Mouse (Mus musculus): Measurements from ENCODE around the gene Npas1.

Npas1 gene

GRCm38 (mm10) chr7:16472116-16472709, 5.3 kb downstream of the Npas1 start:
- intact Hi-C loops (cut with DNase I): no loop called here

GRCm38 (mm10) chr7:16471549-16471948, 6.0 kb downstream of the Npas1 start:
- intact Hi-C loops (cut with DNase I): no loop called here

DNA sequence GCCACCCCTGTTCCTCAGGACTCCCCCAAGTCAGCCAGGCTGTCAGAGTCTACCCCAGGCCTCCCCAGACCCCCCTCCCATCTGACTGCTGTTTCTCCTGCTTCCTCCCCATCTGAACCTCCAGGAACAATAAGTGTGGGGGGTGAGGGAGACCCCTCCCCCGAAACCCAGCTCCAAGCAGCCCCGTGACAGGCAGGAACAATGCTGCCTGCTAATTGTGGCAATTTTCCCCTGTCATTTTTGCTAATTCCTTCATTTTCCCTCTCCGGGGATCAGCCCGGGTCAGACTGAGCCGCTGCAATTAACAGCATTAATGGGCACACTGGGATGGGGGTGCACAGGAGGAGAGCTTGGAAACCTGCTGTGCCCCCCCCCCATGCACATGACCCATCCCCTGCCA, 9.4 kb downstream of the Npas1 start:
- intact Hi-C loops (cut with DNase I): loop anchor here (10.0 kb wide), 1 partner anchor 173 kb away; no protein-coding TSS in a partner anchor

DNA sequence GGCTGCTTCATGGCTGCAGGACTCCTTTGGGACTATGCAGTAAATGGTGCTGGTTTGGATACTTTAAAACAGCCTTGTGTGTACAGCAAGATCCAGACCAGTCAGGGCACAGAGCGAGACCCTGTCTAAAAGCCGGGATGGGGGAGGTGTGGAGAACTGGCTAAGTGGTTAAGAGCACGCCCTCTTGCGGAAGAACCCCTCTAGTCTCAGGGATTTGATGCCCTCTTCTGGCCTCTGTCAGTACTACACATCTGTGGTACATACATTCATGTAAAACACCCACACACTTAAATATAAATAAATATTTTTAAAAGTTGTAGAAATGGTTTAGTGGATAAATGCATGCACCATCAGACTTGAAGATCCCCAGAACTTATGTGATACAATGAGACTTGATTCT, 11.0 kb downstream of the Npas1 start:
- intact Hi-C loops (cut with DNase I): loop anchor here (10.0 kb wide), 1 partner anchor 172 kb away; no protein-coding TSS in a partner anchor

- intact Hi-C loops (cut with DNase I): loop anchor here (10.0 kb wide), 1 partner anchor 171 kb away; no protein-coding TSS in a partner anchor
Measured at GRCm38 (mm10) chr7:16465568-16465967, 12.0 kb downstream of the Npas1 start.

- intact Hi-C loops (cut with DNase I): loop anchor here (10.0 kb wide), 1 partner anchor 170 kb away; no protein-coding TSS in a partner anchor
Measured at GRCm38 (mm10) chr7:16465160-16465559, 12.4 kb downstream of the Npas1 start.

DNA sequence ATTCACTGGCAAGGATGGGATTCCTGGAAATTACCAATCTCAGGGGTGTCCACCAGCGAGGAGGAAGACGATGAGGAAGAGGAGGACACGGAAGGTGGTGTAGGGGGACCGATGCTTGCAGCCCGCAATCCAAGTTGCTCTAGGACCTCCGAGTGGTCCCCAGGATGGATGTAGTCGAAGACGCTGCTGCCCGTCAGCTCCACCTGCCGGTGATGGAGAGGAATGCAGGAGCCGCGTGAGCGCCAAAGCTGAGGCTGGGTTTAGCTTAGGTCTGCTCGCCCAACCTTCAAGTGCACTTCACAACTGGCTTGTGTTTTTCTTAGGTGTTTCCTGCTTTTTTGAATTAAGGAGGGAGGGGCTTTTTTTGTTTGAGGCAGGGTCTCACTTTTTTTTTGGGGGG, 14.3 kb downstream of the Npas1 start:
- intact Hi-C loops (cut with DNase I): loop anchor here (2.0 to 10.0 kb wide), 2 partner anchors 66 to 168 kb away; no protein-coding TSS in a partner anchor

- intact Hi-C loops (cut with DNase I): loop anchor here (2.0 to 10.0 kb wide), 2 partner anchors 65 to 167 kb away; no protein-coding TSS in a partner anchor
Measured at GRCm38 (mm10) chr7:16461705-16462104, 15.8 kb downstream of the Npas1 start.

- intact Hi-C loops (cut with DNase I): loop anchor here (10.0 kb wide), 1 partner anchor 166 kb away; no protein-coding TSS in a partner anchor
Measured at GRCm38 (mm10) chr7:16461151-16461550, 16.4 kb downstream of the Npas1 start.

- intact Hi-C loops (cut with DNase I): loop anchor here (10.0 kb wide), 1 partner anchor 166 kb away; no protein-coding TSS in a partner anchor
Measured at GRCm38 (mm10) chr7:16460566-16460965, 17.0 kb downstream of the Npas1 start.

- intact Hi-C loops (cut with DNase I): loop anchor here (5.0 kb wide), 1 partner anchor 41 kb away; no protein-coding TSS in a partner anchor
Measured at GRCm38 (mm10) chr7:16456289-16456688, 21.2 kb downstream of the Npas1 start.

DNA sequence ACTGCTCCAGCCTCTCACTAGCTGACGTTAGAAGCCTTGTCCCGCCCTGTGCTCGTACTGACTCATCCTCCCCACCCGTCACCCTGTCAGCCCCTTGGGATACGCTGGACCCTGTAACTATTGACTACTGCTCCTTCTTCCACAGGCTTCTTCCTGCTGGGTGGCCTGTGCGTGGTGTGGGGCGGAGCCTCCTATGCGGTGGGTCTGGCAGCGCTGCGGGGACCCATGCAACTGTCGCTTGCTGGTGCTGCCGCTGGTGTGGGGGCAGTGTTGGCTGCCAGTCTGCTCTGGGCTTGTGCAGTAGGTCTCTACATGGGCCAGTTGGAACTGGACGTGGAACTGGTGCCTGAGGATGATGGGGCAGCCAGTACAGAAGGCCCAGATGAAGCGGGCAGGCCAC, 22.5 kb downstream of the Npas1 start:
- intact Hi-C loops (cut with DNase I): loop anchor here (5.0 kb wide), 1 partner anchor 42 kb away; no protein-coding TSS in a partner anchor

GRCm38 (mm10) chr7:16453118-16453711, 24.3 kb downstream of the Npas1 start:
- intact Hi-C loops (cut with DNase I): no loop called here

DNA sequence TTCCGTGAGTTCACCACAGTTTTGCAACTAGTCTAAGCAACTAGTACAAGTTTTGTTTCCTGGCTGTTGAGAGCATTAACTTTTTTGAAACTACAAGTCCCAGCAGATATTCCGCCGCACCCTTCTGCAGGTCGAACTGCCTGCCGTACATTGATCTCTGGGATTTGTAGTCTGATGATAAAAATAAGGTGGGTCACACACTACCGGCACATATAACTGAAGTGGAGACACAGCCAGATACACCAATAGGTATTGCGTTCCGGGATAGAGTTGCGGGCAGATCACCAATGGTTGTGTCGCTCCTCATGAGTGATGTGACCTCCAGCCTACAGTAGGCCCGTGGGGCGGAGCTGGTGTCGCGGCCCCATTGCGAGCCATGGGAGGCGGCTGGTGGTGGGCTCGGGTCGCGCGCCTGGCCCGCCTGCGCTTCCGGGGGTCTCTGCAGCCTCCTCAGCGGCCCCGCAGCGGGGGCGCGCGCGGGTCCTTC, 24.9 kb downstream of the Npas1 start, which contains the start of gene Tmem160:
Gene Tmem160, plus strand, starts transcription at position 193 of the 487 bp plus-strand sequence.
- intact Hi-C loops (cut with DNase I): no loop called here

DNA sequence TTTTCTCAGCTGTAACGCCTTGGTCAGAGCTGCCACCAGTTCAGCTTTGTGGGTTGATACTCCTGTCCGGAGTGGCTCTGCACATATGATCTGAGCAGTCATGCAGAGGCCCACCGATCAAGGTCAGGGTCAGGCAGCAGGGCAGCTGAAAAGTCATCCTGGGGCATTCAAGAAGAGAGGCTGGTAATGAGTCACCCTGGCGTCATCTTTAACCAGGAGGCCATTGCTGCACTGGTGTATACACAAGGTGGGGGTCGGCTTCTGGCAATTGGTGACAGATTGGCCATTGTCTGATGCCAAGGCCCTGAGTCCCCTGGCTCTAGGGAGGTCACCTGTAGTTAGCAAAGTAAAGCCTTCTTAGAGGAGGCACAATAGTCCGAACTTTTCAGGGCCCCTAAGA, 25.9 kb downstream of the Npas1 start:
- intact Hi-C loops (cut with DNase I): no loop called here

- intact Hi-C loops (cut with DNase I): no loop called here
Measured at GRCm38 (mm10) chr7:16441241-16441640, 36.3 kb downstream of the Npas1 start.

GRCm38 (mm10) chr7:16435088-16435487, 42.4 kb downstream of the Npas1 start:
- intact Hi-C loops (cut with DNase I): no loop called here

DNA sequence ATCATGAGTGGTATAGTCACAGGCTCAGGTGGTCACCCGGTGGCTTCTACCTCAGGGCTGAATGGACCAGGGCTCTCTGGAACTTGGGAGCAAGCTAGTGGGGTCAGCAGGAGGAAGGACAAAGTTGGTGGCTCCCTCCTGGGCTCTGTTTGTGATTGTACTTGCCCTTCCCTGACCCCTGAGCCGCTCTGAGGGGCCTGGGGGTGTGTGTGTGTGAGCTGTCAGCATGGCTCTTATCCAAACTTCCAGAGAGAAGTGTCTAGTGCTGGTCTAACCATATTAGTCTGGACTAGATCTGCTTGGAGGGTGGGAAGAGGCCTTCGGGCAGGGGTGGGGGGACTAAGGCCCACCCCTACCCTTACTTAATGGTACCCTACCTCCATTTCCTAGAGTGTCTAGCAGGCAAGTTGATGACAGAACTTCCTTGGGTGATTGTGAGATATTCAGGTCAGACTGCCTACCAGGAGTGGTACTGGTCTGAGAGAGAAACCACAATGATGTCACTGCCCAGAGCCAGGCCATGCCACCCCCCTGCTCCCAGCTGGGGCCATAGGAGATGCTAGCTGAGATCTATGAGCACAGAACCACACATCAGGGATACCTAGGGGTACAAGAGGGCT, 44.1 kb downstream of the Npas1 start:
- intact Hi-C loops (cut with DNase I): no loop called here

DNA sequence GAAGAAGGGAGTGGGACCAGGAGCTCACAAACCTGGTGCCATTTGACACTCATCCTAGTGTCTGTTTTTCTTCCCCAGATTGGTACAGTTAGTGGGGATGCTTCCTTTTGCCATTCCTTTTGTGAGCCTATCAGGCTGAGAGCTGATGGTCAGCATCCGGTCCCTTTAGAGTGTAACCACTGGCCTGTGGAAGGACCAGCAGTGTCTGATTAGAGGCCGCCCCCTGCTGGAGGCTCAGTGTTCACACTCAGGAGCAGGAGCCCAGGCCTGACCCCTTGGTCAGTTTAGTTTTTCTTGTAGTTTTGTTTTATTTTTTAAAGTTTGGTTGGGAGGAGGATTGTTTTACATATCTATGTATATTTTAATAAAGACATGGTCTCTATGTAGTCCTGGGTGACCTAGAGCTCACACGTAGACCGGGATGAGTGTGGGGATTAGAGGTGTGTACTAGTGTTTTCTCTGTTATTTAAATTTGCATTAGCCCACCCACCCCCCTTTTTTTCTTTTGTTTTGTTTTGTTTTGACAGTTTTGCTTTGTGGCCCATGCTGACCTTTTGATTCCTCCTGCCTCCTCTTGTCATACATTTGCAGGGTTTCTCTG, 51.3 kb downstream of the Npas1 start:
- intact Hi-C loops (cut with DNase I): loop anchor here (2.0 kb wide), 1 partner anchor 29 kb away; no protein-coding TSS in a partner anchor

- intact Hi-C loops (cut with DNase I): loop anchor here (2.0 kb wide), 1 partner anchor 29 kb away; no protein-coding TSS in a partner anchor
Measured at GRCm38 (mm10) chr7:16425721-16426120, 51.8 kb downstream of the Npas1 start.

- intact Hi-C loops (cut with DNase I): no loop called here
Measured at GRCm38 (mm10) chr7:16423731-16424130, 53.8 kb downstream of the Npas1 start.

Measured in adrenal gland (tissue).